ENCODE assay signal across 14 mouse cellular contexts in genomic region chr7:47747528-47747927, GRCm38 (mm10).
"Had no signal": no experiment of that assay in that cellular context is flagged by ENCODE, and none has a peak within 500 bp of the region (broad histone marks: within the 10 kb centered on the region; RNA-seq: fewer than 3 reads in every experiment).

No protein-coding gene starts in this region.

- DNase-seq: lung, adult 18-20 months; lung, embryonic 14.5 days; lung, postnatal 10 days; lung, postnatal 4 days; right cerebral cortex, postnatal 14 days; thymus, adult 2 months; thymus, postnatal 25 days had no signal

- H3K4me1 ChIP-seq: megakaryocyte, embryonic 14.5 days; midbrain, embryonic 13.5 days; midbrain, embryonic 15.5 days; neural tube, embryonic 12.5 days; stomach, embryonic 15.5 days had no signal

- H3K27me3 ChIP-seq: megakaryocyte, embryonic 14.5 days; midbrain, embryonic 13.5 days; midbrain, embryonic 15.5 days; neural tube, embryonic 12.5 days; stomach, embryonic 15.5 days had no signal

- H3K9ac ChIP-seq: lung, embryonic 14.5 days; midbrain, embryonic 13.5 days; midbrain, embryonic 15.5 days; neural tube, embryonic 12.5 days; stomach, embryonic 15.5 days had no signal

- H3K36me3 ChIP-seq: midbrain, embryonic 13.5 days; midbrain, embryonic 15.5 days; neural tube, embryonic 12.5 days; stomach, embryonic 15.5 days had no signal

- ATAC-seq: midbrain, embryonic 13.5 days; midbrain, embryonic 15.5 days had no signal

- H3K27ac ChIP-seq: midbrain, embryonic 13.5 days; midbrain, embryonic 15.5 days; neural tube, embryonic 12.5 days; stomach, embryonic 15.5 days; stomach, postnatal 0 days had no signal

- H3K9me3 ChIP-seq: stomach, embryonic 15.5 days had no signal

- H3K4me3 ChIP-seq: megakaryocyte, embryonic 14.5 days; midbrain, embryonic 13.5 days; midbrain, embryonic 15.5 days; neural tube, embryonic 12.5 days; stomach, embryonic 15.5 days had no signal

- H3K4me2 ChIP-seq: lung, embryonic 14.5 days; midbrain, embryonic 11.5 days; midbrain, embryonic 13.5 days; midbrain, embryonic 15.5 days; neural tube, embryonic 12.5 days; stomach, embryonic 15.5 days had no signal
